Mouse (Mus musculus) common myeloid progenitor, adult 5-6 weeks (primary cell): Measurements from ENCODE around the gene Robo2. TPM values are rescaled to one million over a fixed set of nuclear protein-coding genes. Genes with fewer than 3 reads are reported as not detected.
"Not testable (repeated sequence)": the region's sequence is repeated elsewhere in the genome, so short reads cannot be mapped to it uniquely, and the experiment has no call there.

ENCODE experiments used
- ATAC-seq: replicated peaks from 2 replicates; pipeline ENCODE4 v1.8.0; 2016; ENCODE audit warnings: low read depth, mild to moderate bottlenecking, moderate TSS enrichment, inconsistent platforms; ENCODE audit not compliant: poor library complexity, severe bottlenecking
- total RNA-seq: library from RNA; stranded (forward); fragments of 200-1000, 187-1606 nt; gene quantifications from 2 replicates; pipeline ENCODE4 v1.2.3, GENCODE M21; 2017

Gene Robo2
- total RNA-seq, 1 experiment from 2014 or later, result not detected

DNA sequence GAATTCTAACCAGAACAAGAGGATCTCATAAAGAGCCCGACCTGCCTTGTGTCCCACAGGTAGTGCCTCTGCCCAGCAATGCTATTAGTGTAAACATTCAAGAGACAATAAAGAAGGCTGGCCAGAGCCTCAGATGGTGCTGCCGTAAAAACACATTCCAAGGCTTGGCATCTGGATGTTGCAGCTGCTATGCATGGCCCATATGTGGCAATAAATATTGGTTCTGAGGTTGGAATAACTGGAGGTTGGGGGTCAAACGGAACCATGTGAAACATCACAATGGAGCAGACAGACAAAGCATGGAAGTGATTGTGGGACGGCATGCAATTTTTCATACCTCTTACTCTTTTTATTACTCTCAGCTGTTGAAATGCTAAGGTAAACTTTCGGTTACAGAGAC lies 189.1 kb downstream of the Robo2 start:
- ATAC-seq, result no peak

DNA sequence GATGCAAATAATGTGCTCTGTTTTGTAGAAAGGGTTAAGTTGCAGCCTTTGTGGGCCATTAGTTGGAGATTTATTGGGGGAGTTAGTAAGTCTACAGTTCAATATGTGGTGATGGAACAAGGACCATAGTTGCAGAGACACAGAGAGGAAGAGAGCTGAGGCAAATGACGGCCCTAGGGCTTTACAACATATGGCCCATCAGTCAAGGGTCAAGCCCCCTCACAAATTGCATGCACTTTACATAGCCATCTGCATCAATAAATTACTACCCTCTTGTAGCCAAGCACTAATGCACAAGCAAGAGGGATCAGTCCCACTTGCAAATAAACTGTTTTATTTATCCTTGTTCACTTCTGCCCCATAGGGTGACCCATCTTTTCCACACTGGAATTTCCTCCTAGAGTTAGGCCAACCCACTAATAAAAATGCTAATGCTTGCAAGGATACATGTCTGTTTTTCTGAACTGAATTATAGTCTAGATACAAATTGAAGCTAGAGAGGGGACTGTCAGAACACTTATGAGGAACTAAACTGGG lies 194.7 kb downstream of the Robo2 start:
- ATAC-seq, result no peak

DNA sequence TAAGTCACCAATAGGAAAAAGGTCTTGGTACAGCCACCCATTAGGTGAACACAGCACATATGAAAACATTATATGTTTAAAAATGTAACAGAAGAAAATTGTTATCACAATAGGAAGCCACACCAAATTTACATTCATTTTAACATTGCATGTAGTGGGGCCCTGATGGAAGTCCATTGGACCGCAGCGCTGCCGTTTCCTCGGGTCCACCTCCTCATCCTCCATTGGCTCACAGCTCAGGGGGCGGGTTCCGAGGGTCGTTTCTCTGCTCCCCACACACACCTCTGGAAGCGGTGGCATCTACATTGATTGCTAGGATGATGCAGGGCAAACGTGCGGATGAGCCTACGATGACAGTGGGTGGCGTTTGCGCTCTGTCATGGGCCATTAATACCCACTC lies 195.8 kb downstream of the Robo2 start:
- no peak for ATAC-seq

DNA sequence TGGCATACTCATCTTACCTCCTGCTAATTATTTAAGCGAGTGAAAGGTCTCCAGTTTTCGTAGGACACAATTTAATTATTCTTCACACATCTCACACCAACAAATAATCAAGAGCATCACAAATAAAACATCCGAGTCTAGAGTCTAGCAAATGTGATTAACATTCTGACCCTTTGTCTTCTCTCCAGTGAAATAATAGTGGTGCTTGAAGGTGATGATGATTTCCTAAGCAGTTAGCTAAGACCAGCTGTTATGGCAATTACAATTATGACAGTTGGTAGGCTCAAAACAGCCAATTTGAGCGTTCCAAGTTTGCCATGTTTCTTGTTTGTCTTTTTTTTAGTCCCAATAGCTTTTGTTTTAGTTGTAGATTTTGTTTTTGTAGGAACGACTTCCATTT lies 210.9 kb downstream of the Robo2 start:
- no peak for ATAC-seq

DNA sequence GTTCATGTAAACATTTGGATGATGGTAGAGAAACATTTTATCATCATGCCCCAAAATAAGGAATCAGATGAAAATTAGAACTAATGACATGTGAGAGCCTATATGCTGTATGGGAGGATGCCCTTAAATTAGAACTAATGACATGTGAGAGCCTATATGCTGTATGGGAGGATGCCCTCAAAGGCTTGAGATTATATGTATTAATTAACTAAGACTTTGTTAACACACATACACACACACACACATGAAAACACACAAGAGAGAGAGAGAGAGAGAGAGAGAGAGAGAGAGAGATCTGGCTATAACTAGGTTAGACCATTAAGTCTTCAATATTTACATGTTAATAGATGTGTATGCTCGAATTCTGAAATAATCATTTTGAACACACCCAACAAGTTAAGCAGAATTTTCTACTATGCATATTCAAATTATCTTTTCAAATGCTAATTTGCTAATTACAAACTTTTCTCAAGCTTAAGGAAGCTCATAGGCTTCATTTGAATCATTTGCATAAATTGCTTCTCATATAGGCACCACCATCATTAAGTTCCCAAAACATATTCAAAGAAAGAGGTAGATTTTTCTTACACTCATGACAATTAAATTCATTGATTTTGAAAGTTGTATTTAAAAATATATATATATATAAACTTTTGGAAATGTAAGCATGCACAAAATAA lies 211.5 kb downstream of the Robo2 start:
- ATAC-seq, result no peak

DNA sequence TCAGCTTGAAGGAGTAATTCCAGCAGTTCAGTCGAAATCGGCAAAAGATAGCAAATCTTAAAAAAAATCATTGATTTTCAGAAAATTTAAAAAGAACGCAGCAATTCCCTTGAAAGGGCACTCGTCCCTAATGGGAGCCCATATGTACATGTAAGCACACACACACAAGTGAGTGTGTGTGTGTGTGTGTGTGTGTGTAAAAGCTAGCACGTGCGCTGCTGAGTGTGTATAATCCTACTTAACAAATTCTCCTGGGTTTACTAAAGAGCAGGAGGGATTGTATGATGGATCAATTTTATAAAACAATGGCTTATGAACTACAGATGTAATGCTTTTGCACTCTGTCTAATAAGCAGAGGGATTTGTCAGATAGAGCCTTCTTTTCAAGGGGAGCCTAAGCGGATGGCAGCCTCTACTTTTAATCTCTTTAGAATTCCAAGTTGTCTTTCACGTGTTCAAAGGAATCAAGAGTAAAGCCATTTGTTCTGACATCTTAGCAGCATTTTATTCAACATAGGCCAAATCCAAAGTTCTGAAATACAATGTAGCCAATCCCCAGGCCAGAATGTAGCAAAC lies 218.6 kb downstream of the Robo2 start:
- ATAC-seq, result no peak

DNA sequence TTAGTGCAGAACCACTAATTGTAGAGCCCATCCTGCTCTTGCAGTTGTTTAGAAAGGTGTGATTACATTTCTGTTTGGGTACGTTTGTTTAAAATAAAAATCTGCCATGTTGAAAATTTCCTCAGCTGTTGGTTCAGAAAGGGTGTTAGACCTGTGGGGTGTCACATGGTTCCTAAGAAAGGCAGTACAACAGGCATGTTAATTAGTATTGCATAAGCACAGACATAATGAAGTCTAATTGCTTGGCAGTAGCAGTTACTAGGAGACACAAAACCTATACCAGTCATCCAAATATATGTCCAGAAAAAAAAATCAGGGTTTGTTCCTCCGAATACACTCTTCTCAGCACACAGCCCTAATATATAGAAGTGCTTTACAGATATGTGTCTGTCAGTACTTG lies 220.0 kb downstream of the Robo2 start:
- no peak for ATAC-seq

DNA sequence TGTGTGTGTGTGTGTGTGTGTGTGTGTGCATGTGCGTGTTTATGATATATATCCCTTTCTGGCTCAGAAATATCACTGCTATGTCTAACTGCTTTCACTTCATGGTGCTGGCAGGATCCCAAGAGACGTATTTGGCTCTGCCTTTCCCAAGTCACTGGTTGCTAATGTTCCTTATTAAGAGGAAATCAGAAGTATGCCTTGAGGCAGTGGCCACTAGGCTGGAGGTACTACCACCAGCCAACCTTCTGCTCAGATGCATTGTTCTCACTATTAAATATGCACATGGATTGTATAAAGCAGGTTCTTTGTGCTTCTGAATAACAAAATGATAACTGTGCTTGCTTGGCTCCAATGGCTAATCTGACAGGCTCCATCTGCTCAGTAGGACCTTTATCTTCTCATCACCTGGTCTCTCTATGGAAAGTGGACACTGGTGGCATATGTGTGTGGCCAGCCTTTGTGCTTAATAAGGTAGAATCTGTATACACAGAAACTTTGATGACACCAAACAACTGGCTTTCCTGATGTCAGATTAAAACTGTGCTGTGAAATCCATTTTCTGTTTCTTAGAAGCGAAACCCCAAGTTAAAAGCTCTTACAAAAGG lies 229.0 kb downstream of the Robo2 start:
- ATAC-seq, result no peak

DNA sequence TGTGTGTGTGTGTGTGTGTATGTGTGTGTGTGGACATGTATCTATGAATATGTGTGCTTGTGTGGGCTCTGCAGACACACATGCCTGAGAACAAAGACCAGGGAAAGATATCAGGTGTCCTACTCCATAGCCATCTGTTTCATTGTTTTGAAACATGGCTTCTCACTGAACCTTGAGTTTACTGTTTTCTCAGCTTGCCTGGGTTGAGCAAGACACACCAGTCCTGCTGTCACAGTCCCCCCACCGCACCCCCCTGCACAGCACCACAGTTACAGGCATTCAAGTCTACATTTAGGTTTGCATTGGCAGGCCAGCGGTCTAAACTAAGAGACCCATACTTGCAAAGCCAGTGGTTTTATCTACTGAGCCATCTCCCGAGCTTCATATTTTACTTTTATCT lies 239.0 kb downstream of the Robo2 start:
- ATAC-seq, result no peak

DNA sequence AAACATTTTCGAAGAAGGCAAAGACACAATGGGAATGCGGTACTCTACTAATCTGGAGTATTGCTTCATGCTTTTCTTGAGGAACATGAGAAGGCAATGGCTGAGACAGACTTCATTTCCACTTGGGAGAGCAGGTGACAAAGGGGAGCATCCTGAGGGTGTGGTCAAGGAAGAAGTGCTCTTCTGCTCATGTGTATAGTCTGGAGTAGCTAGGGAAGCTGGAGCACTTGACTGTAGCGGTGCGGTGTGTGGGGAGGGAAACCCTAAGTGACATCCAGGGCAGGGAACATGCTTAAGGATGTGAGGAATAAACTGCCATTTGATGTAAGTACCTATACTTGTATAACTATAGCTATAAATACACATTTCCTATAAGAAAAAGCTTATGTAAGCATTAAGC lies 242.0 kb downstream of the Robo2 start:
- no peak for ATAC-seq

DNA sequence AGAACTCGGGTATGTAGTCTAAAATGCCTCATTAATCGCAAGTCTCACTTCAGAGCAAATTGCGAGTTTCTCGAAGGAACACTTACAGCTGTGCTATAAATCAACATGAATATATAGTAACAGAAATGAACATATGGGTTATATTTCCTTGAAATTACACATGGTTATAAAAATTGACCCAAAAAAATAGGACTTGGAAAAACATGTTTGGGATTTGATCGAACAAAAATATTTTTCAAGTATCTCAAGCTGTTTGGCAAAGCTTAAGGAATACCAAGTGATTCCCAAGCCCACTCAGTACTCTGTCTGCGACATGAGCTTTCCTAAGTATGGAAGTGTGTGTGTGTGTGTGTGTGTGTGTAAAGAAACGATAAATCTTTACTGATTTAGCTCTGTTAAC lies 242.5 kb downstream of the Robo2 start:
- no peak for ATAC-seq

DNA sequence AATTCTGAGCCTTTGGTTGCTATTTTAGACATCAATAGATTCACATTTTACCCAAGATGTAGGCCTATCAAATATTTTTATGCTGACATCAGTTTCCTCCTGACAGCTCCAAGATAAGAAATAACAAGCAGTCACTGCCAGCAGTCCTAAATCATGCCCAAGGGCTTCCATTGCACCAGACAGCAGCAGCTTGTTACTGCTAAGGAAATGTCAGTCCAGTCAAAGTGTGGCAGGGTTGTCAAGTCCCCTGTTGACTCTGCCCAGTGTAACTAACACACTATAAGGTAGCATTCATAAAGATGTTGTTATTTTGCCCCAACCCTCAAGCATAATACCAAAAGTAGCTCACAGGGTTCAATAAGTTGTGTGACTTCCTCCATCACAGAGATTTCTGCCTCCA lies 243.8 kb downstream of the Robo2 start:
- ATAC-seq, result no peak

DNA sequence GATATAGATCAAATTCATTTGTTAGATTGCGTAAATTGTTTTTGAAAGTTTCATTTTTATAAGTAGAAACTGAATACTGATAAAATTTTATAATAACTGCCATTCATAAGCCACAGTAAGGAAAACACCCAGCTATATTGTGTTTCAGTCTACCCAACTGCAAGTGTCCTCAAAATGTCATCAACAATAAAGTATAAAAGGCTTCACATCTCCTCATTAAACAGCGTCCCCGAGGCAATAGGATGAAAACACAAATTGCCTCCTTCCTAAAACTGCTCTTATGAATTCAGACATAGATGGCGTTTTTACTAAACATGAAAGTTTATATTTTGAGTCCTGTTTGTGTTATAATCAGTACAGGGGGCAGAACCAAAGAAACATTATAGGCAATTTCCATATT lies 249.6 kb downstream of the Robo2 start:
- ATAC-seq, result no peak

DNA sequence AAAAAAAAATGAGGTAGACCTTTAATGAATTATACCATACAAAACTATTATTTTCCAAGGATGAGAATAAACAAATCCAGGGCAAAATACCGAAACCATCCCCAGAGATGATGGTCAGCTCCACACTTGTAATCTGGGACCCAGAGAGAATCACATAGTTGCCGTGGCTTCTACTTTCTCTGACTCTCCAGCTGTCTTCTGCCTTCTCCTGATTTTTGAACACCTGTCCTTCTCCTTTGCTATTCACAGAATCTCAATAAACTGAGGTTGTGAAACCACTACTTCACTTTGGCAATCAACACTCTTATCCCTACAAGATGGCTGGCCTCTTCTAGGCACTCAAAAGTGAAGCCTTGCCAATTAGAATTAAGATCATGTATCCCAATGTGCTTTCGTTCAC lies 252.4 kb downstream of the Robo2 start:
- no peak for ATAC-seq

DNA sequence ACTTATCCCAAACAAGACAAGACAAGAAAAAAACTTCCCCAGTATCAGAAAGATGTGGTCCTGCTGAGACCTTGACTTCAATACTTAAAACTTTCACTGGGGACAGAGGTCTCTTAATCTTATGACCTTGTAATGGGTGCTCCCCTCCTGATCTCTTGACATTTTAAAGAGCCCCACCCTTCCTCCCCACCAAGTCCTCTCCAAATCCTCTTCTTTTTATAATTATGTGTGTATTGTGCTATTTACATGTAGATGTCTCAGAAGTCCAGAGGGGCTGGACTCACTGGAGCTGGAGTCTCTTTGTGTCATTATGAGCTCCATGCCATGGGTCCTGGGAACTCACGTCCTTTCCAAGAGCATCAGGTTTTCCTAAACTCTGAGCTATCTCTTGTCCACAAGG lies 275.4 kb downstream of the Robo2 start:
- ATAC-seq, result no peak

DNA sequence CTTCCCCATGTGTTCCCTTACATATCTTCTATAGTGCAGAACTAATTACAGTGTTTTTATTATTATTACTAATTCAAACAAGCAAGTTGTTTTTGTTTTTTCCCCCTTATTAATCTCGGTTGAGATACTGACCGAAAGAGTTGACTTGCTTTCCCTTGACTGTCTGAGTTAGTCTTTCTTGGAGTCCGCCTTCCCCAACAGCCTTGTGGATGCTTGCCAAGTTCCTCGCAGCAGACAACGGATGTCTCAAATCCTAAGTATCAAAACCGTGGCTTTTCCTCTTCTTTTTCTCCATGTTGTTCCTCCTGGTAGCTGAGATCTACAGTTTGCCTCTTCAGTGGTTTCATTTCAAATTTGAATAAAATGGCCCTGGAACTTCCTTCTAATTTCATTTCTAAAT lies 278.8 kb downstream of the Robo2 start:
- no peak for ATAC-seq

DNA sequence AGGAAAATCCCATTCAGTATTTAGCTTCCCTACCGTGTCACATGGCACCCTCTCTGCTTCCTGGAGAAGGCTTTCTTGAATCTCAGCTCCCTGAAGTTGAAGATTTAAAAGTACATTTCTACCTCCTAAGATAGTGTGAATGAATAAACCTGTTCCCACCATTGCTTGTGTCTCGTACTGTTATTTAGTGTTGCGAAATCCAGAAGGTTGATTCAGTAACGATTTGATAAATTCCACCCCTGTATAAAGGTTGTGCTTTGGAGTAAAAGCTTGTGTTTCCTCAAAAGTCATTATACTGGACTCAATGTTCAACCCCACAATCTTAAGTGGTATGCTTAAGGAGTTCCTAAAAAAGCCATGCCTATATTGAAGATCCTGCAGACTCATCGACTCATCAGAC lies 280.3 kb downstream of the Robo2 start:
- ATAC-seq, result no peak

DNA sequence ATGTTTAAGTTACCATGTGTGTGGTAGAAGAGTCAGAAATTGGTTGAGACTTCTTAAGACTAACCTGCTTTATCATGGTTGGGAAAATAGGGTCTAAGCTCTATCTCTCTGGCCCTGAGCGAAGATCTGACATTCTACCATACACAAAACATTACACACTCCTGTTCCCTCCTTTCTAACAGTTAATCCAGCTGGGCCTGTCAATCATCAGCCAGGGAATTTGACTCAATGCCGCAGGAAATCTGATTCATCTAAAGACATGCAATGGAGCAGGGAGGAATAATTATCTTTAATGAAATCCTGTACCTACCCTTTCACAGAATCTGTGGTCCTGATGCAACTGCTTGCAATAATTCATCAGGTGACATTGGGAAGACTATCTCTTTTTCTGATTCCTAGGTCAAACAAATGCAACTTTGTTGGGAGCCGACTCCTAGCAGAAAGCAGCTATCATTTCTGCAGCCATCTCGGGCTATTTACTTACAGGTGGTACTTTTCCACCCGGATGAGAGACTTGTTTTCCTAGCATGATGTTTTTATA lies 283.1 kb downstream of the Robo2 start:
- no peak for ATAC-seq

DNA sequence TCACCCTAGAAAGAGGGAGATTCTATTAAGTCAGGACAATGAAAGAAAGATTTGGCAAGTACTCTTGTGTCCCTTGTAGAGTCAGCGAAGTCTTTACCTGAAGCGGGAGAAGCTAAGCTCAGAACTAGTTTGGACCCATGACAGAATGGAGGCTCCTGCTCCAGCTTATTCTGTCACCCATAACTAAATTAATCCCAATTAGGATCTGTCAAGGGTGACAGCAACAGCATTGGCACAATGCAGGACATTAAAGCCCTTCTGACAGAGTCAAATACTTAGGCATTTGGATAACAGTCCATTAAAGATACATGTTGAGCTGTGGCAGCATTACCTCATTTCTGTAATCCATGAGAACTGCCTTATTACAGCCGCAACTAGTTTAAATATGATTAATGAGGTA lies 298.5 kb downstream of the Robo2 start:
- ATAC-seq, result no peak

DNA sequence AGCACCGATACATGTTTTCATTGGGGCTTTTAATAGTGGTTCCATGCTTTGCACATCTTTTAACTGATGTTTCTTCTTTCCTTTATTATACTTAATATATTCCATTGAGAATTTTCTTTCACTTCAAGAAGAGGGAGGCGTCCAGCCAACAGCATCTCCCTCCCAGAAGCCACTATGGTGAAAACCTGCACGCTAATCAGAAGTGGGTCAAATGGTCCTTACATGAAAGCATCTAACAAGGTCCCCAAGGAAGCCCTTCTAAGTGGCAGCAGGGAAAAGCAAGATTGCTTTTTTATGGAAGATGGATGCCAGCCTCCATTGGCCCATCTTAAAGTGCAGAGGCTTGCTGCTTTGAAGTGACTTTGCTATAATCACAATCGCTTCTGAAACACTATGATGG lies 300.5 kb downstream of the Robo2 start:
- ATAC-seq, result no peak

DNA sequence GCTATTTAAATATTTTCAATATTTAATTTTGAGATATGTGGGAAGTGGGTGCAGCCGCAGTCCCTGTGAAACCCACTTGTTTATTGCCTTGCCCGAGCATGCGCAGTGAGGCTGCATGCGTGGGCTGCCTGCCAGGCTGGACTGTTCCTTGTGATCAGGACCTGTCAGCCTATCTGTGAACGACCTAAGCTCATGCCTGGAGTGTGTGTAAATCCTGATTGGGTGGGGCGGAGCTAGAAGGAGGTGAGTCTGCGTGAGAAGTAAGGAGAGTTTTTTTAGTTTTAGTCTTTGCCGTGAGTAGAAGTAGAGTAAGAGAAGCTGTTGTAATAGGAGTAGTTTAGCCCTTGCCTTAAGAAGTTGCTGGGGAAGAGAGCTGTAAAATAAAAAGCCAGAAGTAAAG lies 307.2 kb downstream of the Robo2 start:
- not testable (repeated sequence) for ATAC-seq
